In genomic region chr11:101066549-101067412, GRCm38 (mm10) we compare ENCODE assay signal across 1 mouse cellular context.
A peak's percentile ranks its signal among the peaks of the same experiment; 100 is the strongest.
TF ChIP-seq lines count a peak whose summit lies in the region.

No protein-coding gene starts in this region.

TF ChIP-seq in C2C12, 6 proteins besides CTCF, POLR2A, EP300 and RAD21:
- TF ChIP-seq MYOG (IDR thresholded peaks at IDR 0.05; ENCODE audit: control insufficient read depth, extremely low read depth, insufficient read length) = no peak
- no peak for TF ChIP-seq FOSL1 (IDR thresholded peaks at IDR 0.05; ENCODE audit: insufficient read depth, low read length, poor library complexity, severe bottlenecking)
- TF ChIP-seq MAX (IDR thresholded peaks at IDR 0.05) = peak; percentile 55
- TF ChIP-seq MYOD1 (IDR thresholded peaks at IDR 0.05; ENCODE audit: control insufficient read depth, insufficient read length, low read depth) = no peak
- TF ChIP-seq CEBPB (IDR thresholded peaks at IDR 0.05; ENCODE audit: low read depth) = no peak
- peak; percentile 15 for TF ChIP-seq USF1 (IDR thresholded peaks at IDR 0.05; ENCODE audit: low read depth)
